Mouse (Mus musculus): ENCODE data around the gene Abhd2.

GRCm38 (mm10) chr7:79368664-79369063 is 95.7 kb downstream of the Abhd2 start:
- TF ChIP-seq EP300 (IDR thresholded peaks at IDR 0.05; ENCODE audit: insufficient read depth, low read depth, low read length) (no peak), POLR2A (IDR thresholded peaks at IDR 0.05; ENCODE audit: insufficient read depth, low read length) (no peak)
